Mouse (Mus musculus) ES-Bruce4 (cell line): Measurements from ENCODE around the gene Trp53bp1. TPM values are rescaled to one million over a fixed set of nuclear protein-coding genes. Genes with fewer than 3 reads are reported as not detected.

ENCODE experiments used
- H3K27ac ChIP-seq: 2 replicates; pipeline ENCODE4 v1.5.1; 2012; ENCODE audit warnings: low read length, inconsistent platforms; ENCODE audit not compliant: insufficient read depth
- H3K27me3 ChIP-seq: 2 replicates; pipeline ENCODE4 v1.6.1; 2012; ENCODE audit warnings: mild to moderate bottlenecking, low read length, inconsistent platforms; ENCODE audit not compliant: control insufficient read depth, poor library complexity, insufficient read depth, severe bottlenecking
- H3K36me3 ChIP-seq: 2 replicates; pipeline ENCODE4 v1.6.1; 2012; ENCODE audit warnings: inconsistent platforms, mild to moderate bottlenecking, low read length, moderate library complexity; ENCODE audit not compliant: control insufficient read depth, poor library complexity, insufficient read depth, severe bottlenecking
- H3K4me1 ChIP-seq: one replicate; pipeline ENCODE4 v1.8.1; 2011; ENCODE audit warnings: low read length; ENCODE audit not compliant: control insufficient read depth, insufficient read depth
- H3K4me3 ChIP-seq: 2 replicates; pipeline ENCODE4 v1.5.1; 2011; ENCODE audit warnings: low read depth, mild to moderate bottlenecking, low read length
- H3K9ac ChIP-seq: 2 replicates; pipeline ENCODE4 v1.6.1; 2012; ENCODE audit warnings: low read depth, mild to moderate bottlenecking, inconsistent platforms; ENCODE audit not compliant: poor library complexity, severe bottlenecking
- H3K9me3 ChIP-seq: replicated peaks from 2 replicates; pipeline ENCODE4 v1.6.1; 2012; ENCODE audit warnings: mild to moderate bottlenecking, low read length, inconsistent platforms; ENCODE audit not compliant: control insufficient read depth, poor library complexity, insufficient read depth, severe bottlenecking
- CTCF ChIP-seq: IDR thresholded peaks from one replicate; pipeline ENCODE4 v1.8.1; 2011; ENCODE audit warnings: low read depth, low read length
- EP300 ChIP-seq: IDR thresholded peaks from 2 replicates; pipeline ENCODE4 v1.6.1; 2011; ENCODE audit warnings: low read depth, low read length; ENCODE audit not compliant: insufficient read depth
- POLR2A ChIP-seq: IDR thresholded peaks from one replicate; pipeline ENCODE4 v1.8.1; 2011; ENCODE audit warnings: low read length; ENCODE audit not compliant: insufficient read depth
- polyA plus RNA-seq: library from polyadenylated mRNA; stranded (reverse); fragments of >200 nt; gene quantifications from 2 replicates; pipeline ENCODE4 v1.2.4, GENCODE M21; 2011; ENCODE audit warnings: low read depth; ENCODE audit not compliant: missing spikeins, insufficient read depth, insufficient read length

Gene Trp53bp1
- polyA plus RNA-seq, 1 experiment = 76.2 TPM

DNA sequence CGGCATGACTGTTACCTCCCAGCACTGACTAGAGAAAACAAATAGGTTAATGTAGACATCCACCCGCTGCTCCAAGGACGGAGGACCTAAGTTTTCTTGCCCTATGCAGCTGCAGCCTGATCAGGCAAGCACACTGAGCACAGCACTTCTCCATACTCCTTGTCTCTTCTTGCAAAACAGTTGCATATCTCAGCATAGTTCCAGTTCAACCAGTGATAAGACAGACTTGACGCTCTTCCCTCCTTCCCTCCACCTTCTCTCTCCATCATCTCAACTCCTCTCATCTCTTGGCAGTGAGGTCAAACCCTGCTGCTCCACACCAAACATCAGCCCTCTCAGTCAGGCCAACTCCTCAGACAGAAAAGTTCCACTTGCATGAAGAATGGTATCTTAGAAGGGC, 43.1 kb downstream of the Trp53bp1 start:
- Histone ChIP-seq H3K4me1 (no peaks in the 10 kb centered on the region), H3K9ac (no peak overlapping the region), H3K27me3 (no peaks in the 10 kb centered on the region), H3K36me3 (peaks cover 10% of the 10 kb centered on the region), H3K4me3 (no peak overlapping the region), H3K27ac (no peak overlapping the region), H3K9me3 (no peaks in the 10 kb centered on the region)
- TF ChIP-seq CTCF (no peak), POLR2A (no peak), EP300 (no peak)

DNA sequence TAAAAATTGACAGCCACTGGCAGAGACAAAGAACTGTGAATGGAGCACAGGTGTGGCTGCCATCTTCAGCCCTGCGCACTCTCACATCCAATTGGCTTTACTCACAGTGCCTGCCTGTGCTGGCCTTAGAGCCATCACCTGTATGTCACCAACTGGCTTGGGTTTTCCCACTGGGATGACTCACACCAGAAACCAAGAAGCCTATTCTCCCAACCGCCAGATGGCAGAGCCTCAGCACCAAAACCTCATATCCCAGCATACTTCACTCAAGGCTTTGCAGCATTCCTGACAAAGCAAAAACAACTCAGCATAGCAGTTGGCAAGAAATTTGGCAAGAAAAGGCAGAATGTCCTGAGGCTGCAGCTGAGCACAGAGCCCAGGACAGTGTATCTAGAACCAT, 48.2 kb downstream of the Trp53bp1 start:
- Histone ChIP-seq H3K9ac (no peak overlapping the region), H3K27me3 (no peaks in the 10 kb centered on the region), H3K36me3 (peaks cover 10% of the 10 kb centered on the region), H3K4me3 (no peak overlapping the region), H3K9me3 (no peaks in the 10 kb centered on the region), H3K27ac (no peak overlapping the region), H3K4me1 (peaks cover 3% of the 10 kb centered on the region)
- TF ChIP-seq CTCF (no peak), POLR2A (no peak), EP300 (no peak)

DNA sequence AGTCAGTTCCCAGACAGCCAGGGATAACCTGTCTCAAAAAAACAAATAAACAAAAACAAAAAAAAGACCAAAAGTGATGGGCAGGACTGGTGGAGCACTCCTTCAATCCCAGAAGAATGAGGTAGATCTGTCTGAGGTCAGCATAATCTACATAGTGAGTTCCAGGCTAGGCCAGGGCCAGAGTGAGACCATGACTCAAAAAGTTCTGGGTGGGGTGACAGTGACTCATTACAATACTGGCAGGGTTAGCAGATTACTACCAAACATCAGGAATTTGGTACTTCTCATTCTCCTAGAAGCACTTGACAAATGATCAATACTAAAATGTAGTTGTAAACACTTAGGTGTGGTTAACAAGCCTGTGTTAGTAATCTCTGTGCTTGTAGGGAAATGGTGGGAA, 51.2 kb downstream of the Trp53bp1 start:
- Histone ChIP-seq H3K9ac (no peak overlapping the region), H3K4me1 (peaks cover 3% of the 10 kb centered on the region), H3K36me3 (peaks cover 6% of the 10 kb centered on the region), H3K9me3 (no peaks in the 10 kb centered on the region), H3K27ac (no peak overlapping the region), H3K4me3 (no peak overlapping the region), H3K27me3 (no peaks in the 10 kb centered on the region)
- TF ChIP-seq EP300 (no peak), POLR2A (no peak), CTCF (no peak)

DNA sequence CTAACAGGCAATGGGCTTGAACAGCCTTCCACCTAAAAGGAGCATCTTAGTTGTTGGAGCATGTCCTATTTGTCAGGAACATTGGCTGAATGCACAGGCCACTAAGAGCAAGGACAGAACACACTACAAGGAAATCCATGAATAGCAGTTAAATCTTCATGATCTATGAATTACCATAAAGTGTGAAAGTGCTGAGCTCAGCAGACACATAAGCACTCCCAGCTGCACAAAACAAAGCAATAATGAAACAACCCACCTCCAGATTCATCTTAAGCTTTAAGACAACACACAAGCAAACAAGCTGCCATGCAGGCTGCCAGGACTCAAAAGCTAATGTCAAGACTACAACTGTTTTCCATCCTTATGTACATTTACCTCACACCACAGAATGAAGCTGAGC, 52.0 kb downstream of the Trp53bp1 start:
- peaks cover 3% of the 10 kb centered on the region for H3K4me1 ChIP-seq
- H3K9me3 ChIP-seq = no peaks in the 10 kb centered on the region
- no peak for TF ChIP-seq CTCF
- no peak for TF ChIP-seq POLR2A
- TF ChIP-seq EP300 = no peak
- no peak overlapping the region for H3K9ac ChIP-seq
- H3K36me3 ChIP-seq = peaks cover 6% of the 10 kb centered on the region
- no peaks in the 10 kb centered on the region for H3K27me3 ChIP-seq
- H3K4me3 ChIP-seq = no peak overlapping the region
- peak overlapping the region; percentile 36; the same call in 1 of the 2 replicates for H3K27ac ChIP-seq

DNA sequence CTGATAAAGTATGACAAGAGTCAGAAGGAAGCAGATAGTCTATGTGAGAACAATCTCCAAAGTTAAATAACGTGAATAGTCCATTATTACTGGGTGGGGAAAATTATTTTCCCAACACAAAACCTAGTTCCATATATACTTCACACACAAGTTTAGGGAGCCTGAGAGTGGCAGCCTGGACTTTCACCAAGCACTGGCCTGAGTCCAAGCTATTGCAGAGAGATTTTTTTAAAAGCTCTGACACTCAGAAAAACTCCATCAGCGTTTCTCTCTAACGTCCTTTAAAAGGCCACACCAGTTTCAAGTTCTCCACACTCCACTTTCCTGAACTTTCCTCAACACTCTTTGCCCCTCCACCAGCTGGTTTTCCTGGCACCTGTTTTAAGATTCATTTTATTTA, 56.7 kb downstream of the Trp53bp1 start:
- Histone ChIP-seq H3K9me3 (no peaks in the 10 kb centered on the region), H3K4me1 (no peaks in the 10 kb centered on the region), H3K4me3 (no peak overlapping the region), H3K36me3 (peaks cover 6% of the 10 kb centered on the region), H3K27me3 (no peaks in the 10 kb centered on the region), H3K9ac (no peak overlapping the region), H3K27ac (no peak overlapping the region)
- no peak for TF ChIP-seq POLR2A
- TF ChIP-seq CTCF = no peak
- no peak for TF ChIP-seq EP300

DNA sequence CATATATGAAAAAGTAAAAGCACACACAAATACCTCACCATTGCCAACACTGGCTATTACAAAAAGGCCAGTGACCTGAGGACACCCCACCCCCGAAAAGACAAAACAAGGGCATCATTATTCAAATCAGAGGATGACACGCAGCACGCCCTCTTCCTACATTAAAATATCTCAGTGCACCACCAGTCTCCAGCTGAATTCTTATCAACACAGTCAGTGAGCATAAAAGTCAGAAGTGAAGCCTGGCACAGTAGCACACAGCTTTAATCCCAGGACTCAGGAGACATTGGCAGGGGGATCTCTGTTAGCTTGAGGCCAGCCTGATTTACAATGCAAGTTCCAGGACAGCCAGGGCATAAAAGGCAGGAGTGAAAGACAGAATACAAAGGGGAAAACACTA, 64.7 kb downstream of the Trp53bp1 start:
- Histone ChIP-seq H3K9me3 (no peaks in the 10 kb centered on the region), H3K4me3 (no peak overlapping the region), H3K4me1 (no peaks in the 10 kb centered on the region), H3K27me3 (no peaks in the 10 kb centered on the region), H3K9ac (no peak overlapping the region), H3K36me3 (peaks cover 29% of the 10 kb centered on the region), H3K27ac (no peak overlapping the region)
- TF ChIP-seq CTCF = no peak
- no peak for TF ChIP-seq EP300
- no peak for TF ChIP-seq POLR2A

DNA sequence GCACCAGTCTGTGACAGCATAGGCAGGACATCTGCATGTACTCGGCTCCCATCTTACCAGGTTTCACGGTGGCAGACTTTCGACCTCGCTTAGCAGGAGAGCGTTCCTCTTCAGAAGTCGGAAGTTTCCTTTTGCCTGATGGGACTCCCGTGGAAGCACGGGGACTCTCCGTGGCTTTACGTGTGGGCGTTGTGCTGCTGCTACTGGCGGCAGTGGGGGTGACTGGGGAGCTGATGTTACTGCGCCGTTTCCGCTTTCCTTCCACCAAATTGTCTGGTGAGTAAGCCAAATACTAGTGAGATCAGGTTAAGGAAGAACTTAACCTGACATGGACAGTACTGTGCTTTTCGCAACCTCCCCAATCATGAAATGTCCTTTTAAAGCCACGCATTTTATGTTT, 66.9 kb downstream of the Trp53bp1 start:
- no peak overlapping the region for H3K9ac ChIP-seq
- H3K36me3 ChIP-seq = peaks cover 39% of the 10 kb centered on the region
- no peaks in the 10 kb centered on the region for H3K9me3 ChIP-seq
- no peaks in the 10 kb centered on the region for H3K4me1 ChIP-seq
- TF ChIP-seq EP300 (no peak), POLR2A (no peak), CTCF (no peak)
- no peak overlapping the region for H3K27ac ChIP-seq
- no peak overlapping the region for H3K4me3 ChIP-seq
- no peaks in the 10 kb centered on the region for H3K27me3 ChIP-seq
